Mouse (Mus musculus): ENCODE measurements around the gene Dus1l. TPM values are rescaled to one million over a fixed set of nuclear protein-coding genes. Genes with fewer than 3 reads are reported as not detected.

Dus1l gene
- total and polyA plus RNA-seq, 3 experiments = 98.7 to 155 (median 120) TPM

GRCm38 (mm10) chr11:120823956-120824786 is 28.0 kb upstream of the Dus1l start, which contains the start of gene Fasn (continued):
- no peak; the same call in 1 of the 2 replicates for TF ChIP-seq CHD2 (IDR thresholded peaks at IDR 0.05; ENCODE audit: low read length)

- peak overlapping the region; percentile 75 to 97 (median 89) for H3K4me3 ChIP-seq (replicated peaks in 1 of 3; ENCODE audit: low read depth in 2 of 3, low read length in 2 of 3, poor library complexity in 1 of 3)
- no peaks in the 10 kb centered on the region for H3K27me3 ChIP-seq (replicated peaks)
- dilution Hi-C loops (cut with MboI; ENCODE audit: extremely low pct_ligation_motif_present, extremely low pct_unique_long_range_greater_than_20kb, low sequenced_read_pairs) (no loop called here), in situ Hi-C loops (cut with MboI; ENCODE audit: low pct_ligation_motif_present, low pct_unique_long_range_greater_than_20kb, low sequenced_read_pairs) (loop anchor here (5.0 kb wide), 1 partner anchor 64 kb away; no protein-coding TSS in a partner anchor)
- no peaks in the 10 kb centered on the region for H3K9me3 ChIP-seq (replicated peaks; ENCODE audit: low read length)
- H3K79me2 ChIP-seq (replicated peaks; ENCODE audit: control insufficient read depth, extremely low read depth, insufficient read depth, poor library complexity, severe bottlenecking) = peaks cover 33% of the 10 kb centered on the region
- peak; percentile 52 for DNase-seq (ENCODE audit: extremely low read depth)
- H3K4me1 ChIP-seq (ENCODE audit: control insufficient read depth in 1 of 2, insufficient read depth in 2 of 2) = peaks cover 26 to 50% of the 10 kb centered on the region in 2 experiments
- H3K27ac ChIP-seq (ENCODE audit: insufficient read depth, low read depth) = peak overlapping the region; percentile 50
- peak; percentile 88 for TF ChIP-seq MYC (IDR thresholded peaks at IDR 0.05; ENCODE audit: low read depth, low read length)
- peak; percentile 73 for TF ChIP-seq USF1 (IDR thresholded peaks at IDR 0.05; ENCODE audit: low read depth, low read length)
- TF ChIP-seq PAX5 (IDR thresholded peaks at IDR 0.05; ENCODE audit: low read length) = no peak
- TF ChIP-seq HCFC1 (IDR thresholded peaks at IDR 0.05; ENCODE audit: low read depth, low read length) = no peak
- TF ChIP-seq SMC3 (IDR thresholded peaks at IDR 0.05; ENCODE audit: low read depth, low read length) = no peak
- peak; percentile 38 for TF ChIP-seq BHLHE40 (IDR thresholded peaks at IDR 0.05; ENCODE audit: low read depth, low read length)
- TF ChIP-seq MXI1 (IDR thresholded peaks at IDR 0.05; ENCODE audit: low read depth, low read length) = peak; percentile 93
- no peak for TF ChIP-seq CTCF (conservative IDR thresholded peaks at IDR 0.05 in 1 of 2, IDR thresholded peaks at IDR 0.05 in 1 of 2; ENCODE audit: low read depth in 2 of 2, low read length in 2 of 2)
- TF ChIP-seq USF2 (conservative IDR thresholded peaks at IDR 0.05; ENCODE audit: low read depth, low read length) = no peak; the same call in 1 of the 2 replicates
- TF ChIP-seq MAX (IDR thresholded peaks at IDR 0.05; ENCODE audit: low read length) = peak; percentile 89
- 0 out of 2 replicates have a peak, but pooled peaks have one; percentile 47 for TF ChIP-seq MAZ (IDR thresholded peaks at IDR 0.05; ENCODE audit: low read depth, low read length)
- TF ChIP-seq RCOR1 (conservative IDR thresholded peaks at IDR 0.05; ENCODE audit: low read depth, low read length) = 0 out of 2 replicates have a peak, but pooled peaks have one; percentile 1
- no peak for TF ChIP-seq ZMIZ1 (IDR thresholded peaks at IDR 0.05; ENCODE audit: low read depth, low read length)
- TF ChIP-seq SIN3A (IDR thresholded peaks at IDR 0.05; ENCODE audit: low read length) = peak; percentile 18; the same call in 1 of the 2 replicates
- peak overlapping the region; percentile 83 for H3K4me2 ChIP-seq (ENCODE audit: insufficient read depth, low read depth, poor library complexity, severe bottlenecking)
- H3K36me3 ChIP-seq (replicated peaks in 1 of 2; ENCODE audit: control insufficient read depth in 1 of 2, insufficient read depth in 1 of 2, low read length in 1 of 2) = peaks cover 31 to 45% of the 10 kb centered on the region in 2 experiments
- peak overlapping the region; percentile 80 for H3K9ac ChIP-seq (ENCODE audit: insufficient read depth, low read depth)
Observed at GRCm38 (mm10) chr11:120823551-120823947, 27.3 kb upstream of the Dus1l start.

GRCm38 (mm10) chr11:120822831-120823550 is 26.8 kb upstream of the Dus1l start:
- peak overlapping the region; percentile 80 for H3K9ac ChIP-seq (ENCODE audit: insufficient read depth, low read depth)
- peak; percentile 43 for DNase-seq (ENCODE audit: extremely low read depth)
- no peaks in the 10 kb centered on the region for H3K27me3 ChIP-seq (replicated peaks)
- peaks cover 36 to 50% of the 10 kb centered on the region in 2 experiments for H3K36me3 ChIP-seq (replicated peaks in 1 of 2; ENCODE audit: control insufficient read depth in 1 of 2, insufficient read depth in 1 of 2, low read length in 1 of 2)
- H3K27ac ChIP-seq (ENCODE audit: insufficient read depth, low read depth) = peak overlapping the region; percentile 50
- TF ChIP-seq SIN3A (IDR thresholded peaks at IDR 0.05; ENCODE audit: low read length) (peak; percentile 49), EP300 (IDR thresholded peaks at IDR 0.05; ENCODE audit: low read length) (no peak)
- no peaks in the 10 kb centered on the region for H3K9me3 ChIP-seq (replicated peaks; ENCODE audit: low read length)
- in situ Hi-C loops (cut with MboI; ENCODE audit: low pct_ligation_motif_present, low pct_unique_long_range_greater_than_20kb, low sequenced_read_pairs) (loop anchor here (5.0 kb wide), 1 partner anchor 64 kb away; no protein-coding TSS in a partner anchor), dilution Hi-C loops (cut with MboI; ENCODE audit: extremely low pct_ligation_motif_present, extremely low pct_unique_long_range_greater_than_20kb, low sequenced_read_pairs) (no loop called here)
- H3K79me2 ChIP-seq (replicated peaks; ENCODE audit: control insufficient read depth, extremely low read depth, insufficient read depth, poor library complexity, severe bottlenecking) = peaks cover 33% of the 10 kb centered on the region
- H3K4me1 ChIP-seq (ENCODE audit: control insufficient read depth in 1 of 2, insufficient read depth in 2 of 2) = peaks cover 26 to 50% of the 10 kb centered on the region in 2 experiments
- peak overlapping the region; percentile 75 to 97 (median 89) for H3K4me3 ChIP-seq (replicated peaks in 1 of 3; ENCODE audit: low read depth in 2 of 3, low read length in 2 of 3, poor library complexity in 1 of 3)
- peak overlapping the region; percentile 83 for H3K4me2 ChIP-seq (ENCODE audit: insufficient read depth, low read depth, poor library complexity, severe bottlenecking)
